Mouse (Mus musculus) 3134 (cell line): Measurements from ENCODE around the gene Pole4.
"Not testable (repeated sequence)": the region's sequence is repeated elsewhere in the genome, so short reads cannot be mapped to it uniquely, and the experiment has no call there.

ENCODE experiments used
- DNase-seq: peaks from one replicate; pipeline ENCODE4 v3.0.0-alpha.2; 2011; ENCODE audit warnings: low spot score; ENCODE audit not compliant: insufficient read length; ENCODE audit errors: extremely low read depth

Gene Pole4

GRCm38 (mm10) chr6:82640046-82640445 is 65.1 kb downstream of the Pole4 start:
- no peak for DNase-seq

- not testable (repeated sequence) for DNase-seq
Observed at GRCm38 (mm10) chr6:82625331-82625730, 79.8 kb downstream of the Pole4 start.

GRCm38 (mm10) chr6:82613201-82613600 is 92.0 kb downstream of the Pole4 start:
- DNase-seq = no peak

GRCm38 (mm10) chr6:82611049-82611448 is 94.1 kb downstream of the Pole4 start:
- no peak for DNase-seq

GRCm38 (mm10) chr6:82609339-82609926 is 95.7 kb downstream of the Pole4 start:
- DNase-seq = no peak

- no peak for DNase-seq
Observed at GRCm38 (mm10) chr6:82608756-82609155, 96.4 kb downstream of the Pole4 start.

GRCm38 (mm10) chr6:82604791-82605190 is 100.4 kb downstream of the Pole4 start:
- no peak for DNase-seq

- DNase-seq = no peak
Observed at GRCm38 (mm10) chr6:82603665-82604064, 101.5 kb downstream of the Pole4 start.

GRCm38 (mm10) chr6:82603228-82603627 is 101.9 kb downstream of the Pole4 start:
- DNase-seq = no peak

GRCm38 (mm10) chr6:82595461-82596090 is 109.6 kb downstream of the Pole4 start:
- no peak for DNase-seq

- DNase-seq = no peak
Observed at GRCm38 (mm10) chr6:82589387-82589786, 115.8 kb downstream of the Pole4 start.

- no peak for DNase-seq
Observed at GRCm38 (mm10) chr6:82585396-82585795, 119.8 kb downstream of the Pole4 start.

- DNase-seq = no peak
Observed at GRCm38 (mm10) chr6:82575445-82575844, 129.7 kb downstream of the Pole4 start.
